Mouse (Mus musculus): ENCODE results near the gene Gm49358. TPM values are rescaled to one million over a fixed set of nuclear protein-coding genes. Genes with fewer than 3 reads are reported as not detected.

The Gm49358 gene
- polyA plus RNA-seq, 1 experiment from 2014 or later, result not detected

DNA sequence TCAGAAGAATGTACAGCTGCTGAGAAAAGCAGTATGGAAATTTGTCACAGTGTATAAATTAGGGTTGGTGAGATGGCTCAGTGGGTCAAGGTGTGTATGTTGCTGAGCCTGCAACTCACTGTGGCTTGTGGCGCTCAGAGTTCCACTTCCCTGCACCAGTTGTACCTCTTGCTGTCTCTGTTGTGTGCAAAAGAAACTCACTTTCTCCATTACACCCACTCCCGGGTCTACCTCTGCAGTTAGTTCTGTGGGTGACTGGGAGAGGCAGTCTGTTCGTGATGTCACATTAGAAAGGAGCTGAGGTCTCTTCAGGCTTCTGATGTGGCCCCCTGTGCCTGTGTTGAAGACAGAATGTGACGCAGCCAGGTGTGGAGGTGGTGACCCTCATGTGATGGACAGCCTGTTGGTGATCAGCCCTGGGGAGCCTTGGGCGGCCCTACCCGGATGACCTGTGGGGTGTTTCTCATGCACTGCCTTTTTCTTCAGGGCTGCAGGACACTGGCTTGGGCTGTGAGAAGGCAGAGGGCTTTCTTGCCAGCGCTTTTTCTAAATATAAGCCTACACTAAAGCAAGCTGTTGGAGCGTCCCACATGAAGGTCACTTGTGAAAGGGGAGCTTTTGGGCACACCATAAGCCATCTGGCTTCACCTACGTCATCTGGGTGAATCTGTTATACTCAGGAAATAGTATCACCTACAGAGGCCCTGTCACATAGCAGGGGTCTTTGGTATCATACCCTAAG is 31.2 kb downstream of the Gm49358 start:
- Histone ChIP-seq H3K27me3 (ENCODE audit: insufficient read depth, low read length) (no peaks in the 10 kb centered on the region), H3K4me1 (ENCODE audit: insufficient read depth) (no peaks in the 10 kb centered on the region), H3K4me3 (ENCODE audit: low read depth, low read length) (no peak overlapping the region), H3K4me2 (ENCODE audit: low read depth, low read length) (no peak overlapping the region), H3K9me3 (ENCODE audit: low read length) (no peaks in the 10 kb centered on the region), H3K36me3 (replicated peaks; ENCODE audit: insufficient read depth, low read length) (no peaks in the 10 kb centered on the region), H3K9ac (replicated peaks) (no peak overlapping the region), H3K27ac (ENCODE audit: low read depth) (no peak overlapping the region)
- ATAC-seq (no peak), DNase-seq (no peak)
- TF ChIP-seq CTCF (IDR thresholded peaks at IDR 0.05; ENCODE audit: low read depth), result no peak
- 86% methylated on average over 9 of the region's 9 CpGs for WGBS (ENCODE audit: insufficient replicate concordance)

DNA sequence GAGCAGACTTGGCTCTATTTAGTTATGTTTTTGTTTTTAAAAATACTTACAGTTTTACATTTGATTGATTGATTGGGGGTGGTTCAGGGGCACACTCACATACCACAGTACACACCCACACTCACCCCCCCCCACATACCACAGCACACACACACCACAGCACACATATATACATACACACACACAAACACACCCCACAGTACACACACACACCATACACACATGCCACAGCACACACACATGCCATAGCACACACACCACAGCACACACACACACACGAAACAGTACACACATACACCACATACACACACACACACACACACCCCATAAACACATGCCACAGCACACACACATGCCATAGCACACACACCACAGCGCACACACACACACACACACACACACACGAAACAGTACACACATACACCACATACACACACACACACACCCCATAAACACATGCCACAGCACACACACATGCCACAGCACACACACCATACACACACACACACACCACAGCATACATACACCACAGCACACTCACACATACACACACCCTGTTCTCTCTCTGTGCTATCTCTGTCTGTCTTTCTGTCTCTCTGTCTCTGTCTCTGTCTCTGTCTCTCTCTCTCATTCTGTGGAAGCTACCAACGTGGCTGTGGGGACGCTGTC is 32.4 kb downstream of the Gm49358 start:
- 83% methylated on average over 5 of the region's 5 CpGs for WGBS (ENCODE audit: insufficient replicate concordance)
- H3K4me1 ChIP-seq (ENCODE audit: insufficient read depth), result no peaks in the 10 kb centered on the region
- ATAC-seq (no peak), DNase-seq (no peak)
- no peak overlapping the region for H3K27ac ChIP-seq (ENCODE audit: low read depth)
- H3K36me3 ChIP-seq (replicated peaks; ENCODE audit: insufficient read depth, low read length), result no peaks in the 10 kb centered on the region
- H3K9ac ChIP-seq (replicated peaks), result no peak overlapping the region
- H3K4me2 ChIP-seq (ENCODE audit: low read depth, low read length), result no peak overlapping the region
- H3K27me3 ChIP-seq (ENCODE audit: insufficient read depth, low read length), result no peaks in the 10 kb centered on the region
- H3K4me3 ChIP-seq (ENCODE audit: low read depth, low read length), result no peak overlapping the region
- no peaks in the 10 kb centered on the region for H3K9me3 ChIP-seq (ENCODE audit: low read length)
- no peak for TF ChIP-seq CTCF (IDR thresholded peaks at IDR 0.05; ENCODE audit: low read depth)
- TF ChIP-seq EP300 (IDR thresholded peaks at IDR 0.05; ENCODE audit: low read depth), result no peak

DNA sequence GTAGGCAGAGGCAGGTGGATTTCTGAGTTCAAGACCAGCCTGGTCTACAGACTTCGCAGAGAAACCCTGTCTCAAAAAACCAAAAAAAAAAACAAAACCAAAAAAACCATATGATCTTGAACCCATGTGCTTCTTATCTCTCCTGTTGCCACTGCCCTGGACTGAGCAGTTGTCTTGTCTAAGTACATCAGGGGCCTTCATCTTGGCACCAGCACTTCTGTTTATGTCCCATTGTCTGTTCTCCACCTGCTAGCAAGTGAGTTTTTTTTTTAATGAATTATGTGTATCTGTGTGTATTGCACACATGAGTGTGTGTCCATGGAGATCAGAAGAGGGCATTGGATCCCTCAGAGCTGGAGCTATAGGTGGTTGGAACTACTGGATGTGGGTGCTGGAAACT is 43.6 kb downstream of the Gm49358 start:
- TF ChIP-seq CTCF (IDR thresholded peaks at IDR 0.05; ENCODE audit: low read depth) (no peak), EP300 (IDR thresholded peaks at IDR 0.05; ENCODE audit: low read depth) (no peak)
- H3K27ac ChIP-seq (ENCODE audit: low read depth), result no peak overlapping the region
- ATAC-seq, result no peak
- no peak for DNase-seq
- no peak overlapping the region for H3K4me2 ChIP-seq (ENCODE audit: low read depth, low read length)
- H3K36me3 ChIP-seq (replicated peaks; ENCODE audit: insufficient read depth, low read length), result peaks cover 6% of the 10 kb centered on the region
- WGBS (ENCODE audit: insufficient replicate concordance), result 81% methylated on average over 1 of the region's 1 CpGs
- H3K27me3 ChIP-seq (ENCODE audit: insufficient read depth, low read length), result no peaks in the 10 kb centered on the region
- no peak overlapping the region for H3K9ac ChIP-seq (replicated peaks)
- H3K4me1 ChIP-seq (ENCODE audit: insufficient read depth), result no peaks in the 10 kb centered on the region
- no peak overlapping the region for H3K4me3 ChIP-seq (ENCODE audit: low read depth, low read length)
- no peaks in the 10 kb centered on the region for H3K9me3 ChIP-seq (ENCODE audit: low read length)

DNA sequence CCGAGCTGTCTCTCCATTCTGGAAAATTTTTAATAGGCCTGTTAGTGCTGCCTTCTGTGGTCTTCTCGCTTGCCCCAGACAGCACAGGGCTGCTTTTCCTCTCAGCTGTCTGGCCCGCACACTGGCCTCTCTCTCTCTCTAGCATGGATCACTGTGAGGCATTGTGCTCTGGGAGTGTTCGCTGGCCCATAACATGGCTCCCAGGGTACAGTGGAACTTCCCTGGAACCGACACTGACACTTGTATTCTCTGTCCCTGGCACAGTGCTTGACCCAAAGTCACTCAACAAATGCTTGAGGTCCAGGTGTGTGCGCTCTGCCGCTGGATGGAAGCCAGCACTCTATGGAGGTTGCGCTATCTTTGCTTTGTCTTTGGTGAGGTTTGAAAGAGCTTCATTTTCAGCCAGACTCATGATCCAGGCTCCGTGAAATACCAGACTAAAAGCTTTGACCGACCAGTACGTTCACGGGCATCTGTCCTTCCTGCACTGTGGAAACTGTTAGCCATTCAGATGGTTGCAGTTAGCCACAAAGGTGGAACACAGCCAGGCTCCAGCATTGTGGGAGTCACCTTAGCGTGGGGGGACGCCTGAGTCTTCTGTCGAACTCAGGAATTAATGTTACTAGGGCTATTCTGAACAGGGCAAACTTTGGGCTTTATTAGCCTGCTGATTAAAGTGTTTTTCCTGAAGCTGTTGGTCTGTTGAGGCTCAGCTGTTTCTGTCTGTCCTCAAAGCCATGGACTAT is 44.4 kb downstream of the Gm49358 start:
- DNase-seq, result no peak
- no peak for ATAC-seq
- no peak for TF ChIP-seq EP300 (IDR thresholded peaks at IDR 0.05; ENCODE audit: low read depth)
- TF ChIP-seq CTCF (IDR thresholded peaks at IDR 0.05; ENCODE audit: low read depth), result no peak
- peaks cover 6% of the 10 kb centered on the region for H3K36me3 ChIP-seq (replicated peaks; ENCODE audit: insufficient read depth, low read length)
- H3K9ac ChIP-seq (replicated peaks), result no peak overlapping the region
- H3K4me2 ChIP-seq (ENCODE audit: low read depth, low read length), result no peak overlapping the region
- no peak overlapping the region for H3K27ac ChIP-seq (ENCODE audit: low read depth)
- no peaks in the 10 kb centered on the region for H3K27me3 ChIP-seq (ENCODE audit: insufficient read depth, low read length)
- H3K9me3 ChIP-seq (ENCODE audit: low read length), result no peaks in the 10 kb centered on the region
- no peaks in the 10 kb centered on the region for H3K4me1 ChIP-seq (ENCODE audit: insufficient read depth)
- 82% methylated on average over 15 of the region's 15 CpGs for WGBS (ENCODE audit: insufficient replicate concordance)
- H3K4me3 ChIP-seq (ENCODE audit: low read depth, low read length), result no peak overlapping the region

DNA sequence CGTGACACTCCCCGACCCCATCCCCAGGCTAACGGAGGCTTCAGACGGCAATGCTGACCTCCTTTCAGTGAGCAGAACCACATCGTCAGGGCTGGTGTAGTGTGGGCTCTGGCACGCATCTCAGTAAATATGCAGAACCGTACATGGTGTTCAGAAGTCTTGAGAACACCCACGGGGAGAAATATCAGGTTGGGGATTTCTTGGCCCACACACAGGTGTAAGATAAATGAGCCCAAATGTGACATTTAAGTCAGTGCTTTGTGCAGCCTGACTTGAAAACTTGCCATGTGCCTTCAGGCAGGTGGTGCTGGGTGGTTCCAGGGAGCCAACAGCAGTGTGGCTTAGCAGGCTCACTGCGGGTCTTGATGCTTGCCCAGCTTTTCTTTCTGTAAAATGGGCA is 46.2 kb downstream of the Gm49358 start:
- no peak overlapping the region for H3K27ac ChIP-seq (ENCODE audit: low read depth)
- no peak overlapping the region for H3K9ac ChIP-seq (replicated peaks)
- H3K4me3 ChIP-seq (ENCODE audit: low read depth, low read length), result no peak overlapping the region
- no peaks in the 10 kb centered on the region for H3K27me3 ChIP-seq (ENCODE audit: insufficient read depth, low read length)
- WGBS (ENCODE audit: insufficient replicate concordance), result 78% methylated on average over 9 of the region's 9 CpGs
- H3K36me3 ChIP-seq (replicated peaks; ENCODE audit: insufficient read depth, low read length), result peaks cover 7% of the 10 kb centered on the region
- TF ChIP-seq CTCF (IDR thresholded peaks at IDR 0.05; ENCODE audit: low read depth) (no peak), EP300 (IDR thresholded peaks at IDR 0.05; ENCODE audit: low read depth) (no peak)
- H3K4me2 ChIP-seq (ENCODE audit: low read depth, low read length), result no peak overlapping the region
- H3K4me1 ChIP-seq (ENCODE audit: insufficient read depth), result no peaks in the 10 kb centered on the region
- H3K9me3 ChIP-seq (ENCODE audit: low read length), result no peaks in the 10 kb centered on the region
- DNase-seq (no peak), ATAC-seq (no peak)

DNA sequence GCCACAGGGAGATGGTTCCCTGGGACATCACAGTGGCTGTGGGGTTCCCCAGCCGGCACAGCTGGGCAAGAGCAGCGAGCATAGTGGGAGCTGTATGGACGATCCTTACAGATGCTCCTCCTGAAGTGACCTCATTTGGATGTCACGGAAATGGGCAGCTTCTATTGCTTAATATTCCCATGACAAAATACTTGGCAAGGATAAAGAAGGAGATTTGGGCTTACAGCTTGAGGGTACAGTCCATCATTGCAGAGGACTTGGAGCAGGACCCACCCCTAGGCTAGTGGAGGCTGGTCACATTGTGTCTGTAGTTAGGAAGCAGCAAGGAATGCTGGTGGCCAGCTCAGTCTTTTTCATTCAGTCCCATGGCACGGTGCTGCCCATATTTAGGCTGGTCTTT is 46.8 kb downstream of the Gm49358 start:
- ATAC-seq, result no peak
- Histone ChIP-seq H3K27ac (ENCODE audit: low read depth) (no peak overlapping the region), H3K9ac (replicated peaks) (no peak overlapping the region), H3K27me3 (ENCODE audit: insufficient read depth, low read length) (no peaks in the 10 kb centered on the region), H3K4me2 (ENCODE audit: low read depth, low read length) (no peak overlapping the region), H3K36me3 (replicated peaks; ENCODE audit: insufficient read depth, low read length) (peaks cover 13% of the 10 kb centered on the region), H3K4me3 (ENCODE audit: low read depth, low read length) (no peak overlapping the region), H3K9me3 (ENCODE audit: low read length) (no peaks in the 10 kb centered on the region), H3K4me1 (ENCODE audit: insufficient read depth) (no peaks in the 10 kb centered on the region)
- WGBS (ENCODE audit: insufficient replicate concordance), result 82% methylated on average over 5 of the region's 5 CpGs
- no peak for DNase-seq
- TF ChIP-seq CTCF (IDR thresholded peaks at IDR 0.05; ENCODE audit: low read depth) (no peak), EP300 (IDR thresholded peaks at IDR 0.05; ENCODE audit: low read depth) (no peak)

Data from liver, postnatal 0 days (tissue).